Mouse (Mus musculus) activated CD4-positive, CD25-positive, alpha-beta regulatory T cell, adult 4 months (primary cell): ENCODE data around the gene Pafah1b3. TPM values are rescaled to one million over a fixed set of nuclear protein-coding genes. Genes with fewer than 3 reads are reported as not detected.

ENCODE experiments used
- ATAC-seq: one replicate; pipeline ENCODE4 v1.8.0; 2017
- polyA plus RNA-seq, 2 experiments: library from polyadenylated mRNA; unstranded; fragments of 100-300 nt; shearing (Covaris generic); gene quantifications; one replicate each; pipeline ENCODE4 v1.2.1; 2017

Gene Pafah1b3
- polyA plus RNA-seq, 2 experiments from 2014 or later, result 16.8 to 30.7 TPM

- ATAC-seq, result no peak
Observed at GRCm38 (mm10) chr7:25305481-25305880, 7.7 kb upstream of the Pafah1b3 start.

GRCm38 (mm10) chr7:25303685-25304006, 5.9 kb upstream of the Pafah1b3 start:
- no peak for ATAC-seq

GRCm38 (mm10) chr7:25303003-25303684, 5.4 kb upstream of the Pafah1b3 start:
- ATAC-seq, result no peak

GRCm38 (mm10) chr7:25301063-25301462, 3.3 kb upstream of the Pafah1b3 start, which contains the start of gene Prr19:
Gene Prr19, plus strand, starts transcription at chr7:25301411.
- ATAC-seq, result no peak

GRCm38 (mm10) chr7:25296945-25297453, 787 bp downstream of the Pafah1b3 start:
- peak; percentile 29 for ATAC-seq

GRCm38 (mm10) chr7:25294960-25295722, 2.6 kb downstream of the Pafah1b3 start:
- ATAC-seq, result no peak

GRCm38 (mm10) chr7:25294495-25294894, 3.3 kb downstream of the Pafah1b3 start:
- ATAC-seq, result no peak

GRCm38 (mm10) chr7:25293191-25293739, 4.5 kb downstream of the Pafah1b3 start:
- ATAC-seq, result no peak

- no peak for ATAC-seq
Observed at GRCm38 (mm10) chr7:25292107-25292506, 5.7 kb downstream of the Pafah1b3 start.

- ATAC-seq, result no peak
Observed at GRCm38 (mm10) chr7:25290911-25291310, 6.9 kb downstream of the Pafah1b3 start.

- ATAC-seq, result no peak
Observed at GRCm38 (mm10) chr7:25290463-25290862, 7.3 kb downstream of the Pafah1b3 start.

GRCm38 (mm10) chr7:25289925-25290324, 7.9 kb downstream of the Pafah1b3 start:
- ATAC-seq, result no peak

GRCm38 (mm10) chr7:25288721-25289120, 9.1 kb downstream of the Pafah1b3 start:
- no peak for ATAC-seq

GRCm38 (mm10) chr7:25288011-25288410, 9.8 kb downstream of the Pafah1b3 start:
- no peak for ATAC-seq

- no peak for ATAC-seq
Observed at GRCm38 (mm10) chr7:25286989-25287388, 10.8 kb downstream of the Pafah1b3 start.

- no peak for ATAC-seq
Observed at GRCm38 (mm10) chr7:25285511-25286238, 12.1 kb downstream of the Pafah1b3 start.

GRCm38 (mm10) chr7:25284766-25285165, 13.0 kb downstream of the Pafah1b3 start:
- ATAC-seq, result no peak

- ATAC-seq, result no peak
Observed at GRCm38 (mm10) chr7:25284171-25284570, 13.6 kb downstream of the Pafah1b3 start.

- no peak for ATAC-seq
Observed at GRCm38 (mm10) chr7:25283637-25284036, 14.1 kb downstream of the Pafah1b3 start.

- ATAC-seq, result no peak
Observed at GRCm38 (mm10) chr7:25282731-25283211, 15.0 kb downstream of the Pafah1b3 start.

GRCm38 (mm10) chr7:25281734-25282601, 15.8 kb downstream of the Pafah1b3 start:
- ATAC-seq, result peak; percentile 75
